26 mouse cellular contexts compared by ENCODE assay signal in the genomic region with DNA sequence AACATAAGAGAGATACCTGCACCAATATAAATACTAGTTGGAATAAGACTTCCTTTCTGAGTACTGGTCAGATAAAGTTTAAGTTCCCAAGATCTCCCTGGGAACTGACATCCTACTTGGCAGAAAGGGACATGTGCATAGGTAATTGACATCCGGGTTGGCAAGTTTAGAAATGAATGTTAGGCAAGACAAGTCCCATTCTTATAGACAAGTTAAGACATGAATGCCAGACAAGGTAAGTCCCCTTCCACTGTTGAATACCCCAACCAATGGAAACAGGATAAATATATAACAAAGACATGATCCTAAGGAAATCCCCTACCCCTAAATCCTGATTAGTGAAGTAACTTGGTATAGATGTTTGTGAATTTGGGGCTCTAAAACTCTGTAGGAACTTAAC.
"Had no signal": no experiment of that assay in that cellular context is flagged by ENCODE, and none has a peak within 500 bp of the region (broad histone marks: within the 10 kb centered on the region; RNA-seq: fewer than 3 reads in every experiment).

No protein-coding gene starts in this region.

- H3K27ac ChIP-seq: gastrocnemius, adult 2 months; heart, embryonic 10.5 days; heart, embryonic 13.5 days; heart, embryonic 15.5 days; hindbrain, embryonic 13.5 days; hindbrain, embryonic 15.5 days; hindbrain, postnatal 0 days; kidney, embryonic 15.5 days; kidney, postnatal 0 days; limb, embryonic 13.5 days; limb, embryonic 15.5 days; liver, embryonic 12.5 days had no signal

- H3K4me2 ChIP-seq: heart, embryonic 13.5 days; heart, embryonic 15.5 days; hindbrain, embryonic 13.5 days; hindbrain, embryonic 15.5 days; kidney, embryonic 15.5 days; limb, embryonic 13.5 days; limb, embryonic 15.5 days; liver, embryonic 12.5 days had no signal

- DNase-seq: gastrocnemius, adult 2 months; gastrocnemius, postnatal 10 days; gastrocnemius, postnatal 25 days; heart, adult 18-20 months; heart, postnatal 14 days; heart, postnatal 36 days; kidney, adult 11 months; kidney, adult 2 months; kidney, adult 9 months; kidney, postnatal 14 days; kidney, postnatal 36 days; layer of hippocampus, adult 9-11 months; layer of hippocampus, postnatal 36 days; left cerebral cortex, postnatal 4 days had no signal

- ATAC-seq: hindbrain, postnatal 0 days; intestine, embryonic 16.5 days; liver, embryonic 12.5 days had no signal

- H3K4me3 ChIP-seq: gastrocnemius, adult 2 months; heart, embryonic 10.5 days; heart, embryonic 13.5 days; heart, embryonic 15.5 days; hindbrain, embryonic 13.5 days; hindbrain, embryonic 15.5 days; kidney, embryonic 15.5 days; limb, embryonic 13.5 days; limb, embryonic 15.5 days; liver, embryonic 12.5 days had no signal

- H3K9me3 ChIP-seq: heart, embryonic 10.5 days; heart, embryonic 13.5 days; heart, embryonic 15.5 days; hindbrain, embryonic 13.5 days; hindbrain, embryonic 15.5 days; kidney, embryonic 15.5 days; limb, embryonic 13.5 days; limb, embryonic 15.5 days; liver, embryonic 12.5 days had no signal

- H3K4me1 ChIP-seq: heart, embryonic 10.5 days; heart, embryonic 13.5 days; heart, embryonic 15.5 days; hindbrain, embryonic 13.5 days; hindbrain, embryonic 15.5 days; kidney, embryonic 15.5 days; limb, embryonic 13.5 days; limb, embryonic 15.5 days; liver, embryonic 12.5 days had no signal

- H3K27me3 ChIP-seq: heart, embryonic 13.5 days; heart, embryonic 15.5 days; hindbrain, embryonic 13.5 days; hindbrain, embryonic 15.5 days; kidney, embryonic 15.5 days; limb, embryonic 15.5 days; liver, embryonic 12.5 days had no signal

- H3K36me3 ChIP-seq: heart, embryonic 10.5 days; heart, embryonic 13.5 days; heart, embryonic 15.5 days; hindbrain, embryonic 13.5 days; hindbrain, embryonic 15.5 days; kidney, embryonic 15.5 days; limb, embryonic 13.5 days; limb, embryonic 15.5 days; liver, embryonic 12.5 days had no signal

- H3K9ac ChIP-seq: heart, embryonic 13.5 days; heart, embryonic 15.5 days; hindbrain, embryonic 13.5 days; hindbrain, embryonic 15.5 days; kidney, embryonic 15.5 days; limb, embryonic 13.5 days; limb, embryonic 15.5 days; liver, embryonic 12.5 days had no signal
